Mouse (Mus musculus) kidney, embryonic 14.5 days (tissue): Measurements from ENCODE around the gene Runx2. TPM values are rescaled to one million over a fixed set of nuclear protein-coding genes. Genes with fewer than 3 reads are reported as not detected.

Source experiments
- ATAC-seq: fragments of 200-750 bp; cut with Nextera tagmentation; 2 replicates; pipeline ENCODE4 v1.8.0; 2017; ENCODE audit warnings: moderate number of reproducible peaks, mild to moderate bottlenecking, moderate TSS enrichment, moderate library complexity; ENCODE audit not compliant: low FRiP score, low TSS enrichment
- H3K27ac ChIP-seq: fragments of 300-500 bp; sonication (generic); 2 replicates; pipeline ENCODE4 v1.5.1; 2014; ENCODE audit warnings: low read depth, mild to moderate bottlenecking, low read length, moderate library complexity, mixed read lengths
- H3K27me3 ChIP-seq: fragments of 300-500 bp; sonication (generic); 2 replicates; pipeline ENCODE4 v1.6.1; 2014; ENCODE audit warnings: mild to moderate bottlenecking, low read length; ENCODE audit not compliant: control insufficient read depth, insufficient read depth
- H3K36me3 ChIP-seq: fragments of 300-500 bp; sonication (generic); 2 replicates; pipeline ENCODE4 v1.6.1; 2014; ENCODE audit warnings: low read length, mixed read lengths; ENCODE audit not compliant: control insufficient read depth, insufficient read depth
- H3K4me1 ChIP-seq: fragments of 300-500 bp; sonication (generic); 2 replicates; pipeline ENCODE4 v1.6.1; 2014; ENCODE audit warnings: low read length, mixed read lengths; ENCODE audit not compliant: control insufficient read depth, insufficient read depth
- H3K4me2 ChIP-seq: fragments of 300-500 bp; sonication (generic); replicated peaks from 2 replicates; pipeline ENCODE4 v1.6.1; 2014; ENCODE audit warnings: low read depth, mild to moderate bottlenecking, low read length
- H3K4me3 ChIP-seq: fragments of 300-500 bp; sonication (generic); 2 replicates; pipeline ENCODE4 v1.5.1; 2014; ENCODE audit warnings: mild to moderate bottlenecking, low read length
- H3K9ac ChIP-seq: fragments of 300-500 bp; sonication (generic); 2 replicates; pipeline ENCODE4 v1.6.1; 2014; ENCODE audit warnings: low read depth, mild to moderate bottlenecking, low read length, moderate library complexity
- H3K9me3 ChIP-seq: fragments of 300-500 bp; sonication (generic); 2 replicates; pipeline ENCODE4 v1.6.1; 2016; ENCODE audit warnings: low read length; ENCODE audit not compliant: control insufficient read depth
- WGBS: fragments of 180-500 bp; shearing (Covaris S2); extraction: QIAGEN DNeasy Blood & Tissue Kit; methylation state at CpG from one replicate; pipeline ENCODE4 v1.1.7; 2014; 5-methylcytosine and 5-hydroxymethylcytosine counted together
- polyA plus RNA-seq: library from polyadenylated mRNA; unstranded; fragments of >200 nt; fragmentation: Nextera tagmentation; extraction: Ambion mirVana; gene quantifications from 2 replicates; pipeline ENCODE4 v1.2.1, GENCODE M21; 2014

Gene Runx2
- polyA plus RNA-seq, 1 experiment from 2014 or later: 2.4 TPM

GRCm38 (mm10) chr17:44634486-44634885 is 180.1 kb downstream of the Runx2 start:
- WGBS: 66% methylated on average over 5 of the region's 5 CpGs
- no peaks in the 10 kb centered on the region for H3K36me3 ChIP-seq
- H3K4me3 ChIP-seq: no peak overlapping the region
- no peaks in the 10 kb centered on the region for H3K27me3 ChIP-seq
- ATAC-seq: no peak
- H3K4me1 ChIP-seq: no peaks in the 10 kb centered on the region
- H3K9me3 ChIP-seq: no peaks in the 10 kb centered on the region
- H3K27ac ChIP-seq: no peak overlapping the region
- H3K4me2 ChIP-seq: no peak overlapping the region
- no peak overlapping the region for H3K9ac ChIP-seq

GRCm38 (mm10) chr17:44633607-44634415 is 180.8 kb downstream of the Runx2 start:
- 74% methylated on average over 14 of the region's 14 CpGs for WGBS
- Histone ChIP-seq H3K4me3 (no peak overlapping the region), H3K9me3 (no peaks in the 10 kb centered on the region), H3K4me1 (no peaks in the 10 kb centered on the region), H3K4me2 (no peak overlapping the region), H3K36me3 (no peaks in the 10 kb centered on the region), H3K27ac (no peak overlapping the region), H3K27me3 (no peaks in the 10 kb centered on the region), H3K9ac (no peak overlapping the region)
- ATAC-seq: no peak

GRCm38 (mm10) chr17:44632941-44633340 is 181.7 kb downstream of the Runx2 start:
- Histone ChIP-seq H3K4me3 (no peak overlapping the region), H3K4me2 (no peak overlapping the region), H3K27ac (no peak overlapping the region), H3K36me3 (no peaks in the 10 kb centered on the region), H3K27me3 (no peaks in the 10 kb centered on the region), H3K9ac (no peak overlapping the region), H3K9me3 (no peaks in the 10 kb centered on the region), H3K4me1 (no peaks in the 10 kb centered on the region)
- no peak for ATAC-seq
- WGBS: 93% methylated on average over 2 of the region's 2 CpGs

- no peak overlapping the region for H3K4me3 ChIP-seq
- no peak overlapping the region for H3K27ac ChIP-seq
- no peaks in the 10 kb centered on the region for H3K9me3 ChIP-seq
- H3K4me2 ChIP-seq: no peak overlapping the region
- no peaks in the 10 kb centered on the region for H3K27me3 ChIP-seq
- 80% methylated on average over 4 of the region's 4 CpGs for WGBS
- no peak for ATAC-seq
- no peak overlapping the region for H3K9ac ChIP-seq
- no peaks in the 10 kb centered on the region for H3K4me1 ChIP-seq
- no peaks in the 10 kb centered on the region for H3K36me3 ChIP-seq
Observed at GRCm38 (mm10) chr17:44632292-44632691, 182.3 kb downstream of the Runx2 start.

- Histone ChIP-seq H3K9me3 (no peaks in the 10 kb centered on the region), H3K4me3 (no peak overlapping the region), H3K9ac (no peak overlapping the region), H3K4me1 (no peaks in the 10 kb centered on the region), H3K27me3 (no peaks in the 10 kb centered on the region), H3K4me2 (no peak overlapping the region), H3K27ac (no peak overlapping the region), H3K36me3 (no peaks in the 10 kb centered on the region)
- 82% methylated on average over 4 of the region's 4 CpGs for WGBS
- ATAC-seq: no peak
Observed at GRCm38 (mm10) chr17:44631577-44631976, 183.0 kb downstream of the Runx2 start.

GRCm38 (mm10) chr17:44627317-44627716 is 187.3 kb downstream of the Runx2 start:
- H3K9me3 ChIP-seq: no peaks in the 10 kb centered on the region
- no peak overlapping the region for H3K4me3 ChIP-seq
- 90% methylated on average over 6 of the region's 6 CpGs for WGBS
- no peaks in the 10 kb centered on the region for H3K27me3 ChIP-seq
- no peaks in the 10 kb centered on the region for H3K4me1 ChIP-seq
- no peak for ATAC-seq
- H3K9ac ChIP-seq: no peak overlapping the region
- no peaks in the 10 kb centered on the region for H3K36me3 ChIP-seq
- H3K27ac ChIP-seq: no peak overlapping the region
- no peak overlapping the region for H3K4me2 ChIP-seq

- 76% methylated on average over 2 of the region's 2 CpGs for WGBS
- Histone ChIP-seq H3K36me3 (no peaks in the 10 kb centered on the region), H3K4me2 (no peak overlapping the region), H3K9me3 (no peaks in the 10 kb centered on the region), H3K4me3 (no peak overlapping the region), H3K27ac (no peak overlapping the region), H3K9ac (no peak overlapping the region), H3K27me3 (no peaks in the 10 kb centered on the region), H3K4me1 (no peaks in the 10 kb centered on the region)
- no peak for ATAC-seq
Observed at GRCm38 (mm10) chr17:44623707-44624106, 190.9 kb downstream of the Runx2 start.

GRCm38 (mm10) chr17:44623271-44623670 is 191.3 kb downstream of the Runx2 start:
- Histone ChIP-seq H3K36me3 (no peaks in the 10 kb centered on the region), H3K27me3 (no peaks in the 10 kb centered on the region), H3K4me2 (no peak overlapping the region), H3K9me3 (no peaks in the 10 kb centered on the region), H3K4me1 (peaks cover 1% of the 10 kb centered on the region; the same call in 1 of the 2 replicates), H3K4me3 (no peak overlapping the region), H3K27ac (no peak overlapping the region), H3K9ac (no peak overlapping the region)
- WGBS: 70% methylated on average over 8 of the region's 8 CpGs
- ATAC-seq: no peak

GRCm38 (mm10) chr17:44620456-44620855 is 194.1 kb downstream of the Runx2 start:
- H3K36me3 ChIP-seq: no peaks in the 10 kb centered on the region
- H3K27ac ChIP-seq: no peak overlapping the region
- no peak overlapping the region for H3K9ac ChIP-seq
- 90% methylated on average over 2 of the region's 2 CpGs for whole genome bisulfite sequencing
- H3K4me3 ChIP-seq: no peak overlapping the region
- H3K4me2 ChIP-seq: no peak overlapping the region
- H3K9me3 ChIP-seq: no peaks in the 10 kb centered on the region
- no peaks in the 10 kb centered on the region for H3K27me3 ChIP-seq
- H3K4me1 ChIP-seq: peaks cover 3% of the 10 kb centered on the region; the same call in 1 of the 2 replicates
- no peak for ATAC-seq
